Mouse (Mus musculus) neural tube, embryonic 10.5 days (tissue): Measurements from ENCODE around the gene Cd101.

Experiments
- DNase-seq: peaks from one replicate; pipeline ENCODE4 v3.0.0-alpha.2; 2017; ENCODE audit warnings: low spot score; ENCODE audit errors: extremely low spot score

Gene Cd101

GRCm38 (mm10) chr3:101003575-101004356 lies 25.6 kb downstream of the Cd101 start:
- DNase-seq: no peak

GRCm38 (mm10) chr3:100999732-101000131 lies 29.6 kb downstream of the Cd101 start:
- no peak for DNase-seq

DNA sequence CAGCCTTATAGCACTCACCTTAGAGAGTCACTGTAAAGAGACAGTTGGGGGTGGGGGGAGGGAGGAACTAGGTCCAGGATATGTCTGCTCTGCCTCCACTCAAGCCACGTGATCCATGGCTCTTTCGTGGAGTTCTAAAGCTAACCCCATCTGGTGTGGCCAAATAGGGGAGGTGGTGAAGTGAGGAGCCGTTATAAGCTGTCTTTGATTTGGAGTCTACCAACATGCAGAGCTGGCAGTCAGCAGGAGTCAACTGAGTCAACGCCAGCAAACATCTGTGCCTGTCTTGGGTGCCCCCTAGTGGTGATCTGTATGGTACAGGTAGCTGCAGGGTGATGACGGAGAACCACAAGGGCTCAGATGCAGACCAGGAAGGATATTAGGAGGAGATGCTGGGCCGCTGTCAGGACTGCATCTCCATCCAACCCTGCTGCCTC lies 30.4 kb downstream of the Cd101 start:
- peak; percentile 70 for DNase-seq

DNA sequence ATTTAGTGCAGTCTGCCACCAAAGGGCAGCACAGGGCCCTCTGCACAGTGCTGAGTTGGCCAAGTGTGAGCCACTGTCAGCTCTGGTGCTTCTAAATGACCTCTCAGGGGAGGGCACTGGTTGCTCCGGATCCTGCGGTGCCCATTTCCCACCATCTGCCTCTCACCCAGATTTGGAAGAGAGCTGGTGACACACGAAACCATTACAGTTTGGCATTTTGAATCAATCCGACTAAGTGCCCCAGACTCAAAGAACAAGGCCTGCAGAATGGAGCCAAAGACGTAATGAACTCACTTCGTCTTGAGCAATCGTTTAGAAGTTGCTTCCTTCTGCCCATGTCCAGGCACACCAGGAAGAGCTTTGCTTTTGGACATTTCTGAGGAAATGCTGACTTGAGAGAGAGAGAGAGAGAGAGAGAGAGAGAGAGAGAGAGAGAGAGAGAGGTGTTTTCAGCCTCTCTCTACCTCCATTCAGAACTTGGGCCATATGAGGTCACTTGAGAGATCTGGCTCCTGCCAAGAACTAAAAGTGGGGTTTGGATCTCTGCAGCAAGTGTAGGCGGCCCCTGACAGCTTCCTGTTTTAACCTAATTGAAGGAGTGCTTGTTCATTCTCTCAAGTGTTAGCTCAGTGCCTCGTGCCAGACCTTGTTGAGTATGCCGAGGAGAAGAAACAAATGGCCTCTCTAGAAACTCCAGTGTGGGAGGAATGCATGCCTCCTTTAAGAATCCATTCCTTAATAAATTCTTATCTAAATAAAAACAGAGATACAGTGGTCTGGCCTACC lies 31.4 kb downstream of the Cd101 start:
- DNase-seq: no peak

DNA sequence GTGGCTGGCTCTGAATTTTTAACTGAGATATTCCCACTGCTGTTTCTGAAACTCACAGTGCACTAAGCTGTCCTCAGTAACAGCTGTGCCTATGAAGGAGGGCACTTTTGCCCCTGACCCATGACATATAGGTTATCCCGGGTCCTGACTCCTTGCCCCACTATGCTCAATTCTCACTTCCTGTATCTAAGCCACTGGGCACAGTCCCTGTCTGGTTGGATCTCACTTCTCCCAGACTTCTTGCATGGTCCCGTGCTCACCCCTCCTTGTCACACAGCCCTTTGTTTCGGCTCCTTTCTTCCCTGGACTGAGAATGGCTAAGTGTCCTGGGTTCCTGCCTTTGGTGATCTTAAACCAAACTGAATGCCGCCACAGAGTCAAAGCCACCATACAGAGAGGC lies 35.1 kb downstream of the Cd101 start:
- DNase-seq: no peak

DNA sequence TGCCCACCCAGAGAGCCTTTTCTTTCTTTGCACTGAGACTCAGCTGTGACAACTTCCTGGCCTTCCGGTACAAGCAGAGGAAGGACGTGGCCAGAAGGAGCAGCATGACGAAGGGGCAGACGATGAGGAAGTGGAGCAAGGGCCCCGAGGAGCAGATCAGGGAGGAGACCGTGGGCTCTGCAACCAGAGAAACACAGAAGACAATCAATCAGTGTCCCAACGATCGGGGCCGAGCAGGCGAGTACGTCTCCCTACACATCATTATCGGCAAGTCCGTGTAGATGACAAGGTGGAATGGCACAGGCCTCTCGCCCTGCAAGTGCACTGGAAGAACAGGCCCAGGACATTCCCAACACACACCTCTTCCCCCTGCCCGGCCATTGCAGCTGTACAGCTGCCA lies 35.6 kb downstream of the Cd101 start:
- DNase-seq: no peak

- no peak for DNase-seq
Measured at GRCm38 (mm10) chr3:100993158-100993557, 36.2 kb downstream of the Cd101 start.

DNA sequence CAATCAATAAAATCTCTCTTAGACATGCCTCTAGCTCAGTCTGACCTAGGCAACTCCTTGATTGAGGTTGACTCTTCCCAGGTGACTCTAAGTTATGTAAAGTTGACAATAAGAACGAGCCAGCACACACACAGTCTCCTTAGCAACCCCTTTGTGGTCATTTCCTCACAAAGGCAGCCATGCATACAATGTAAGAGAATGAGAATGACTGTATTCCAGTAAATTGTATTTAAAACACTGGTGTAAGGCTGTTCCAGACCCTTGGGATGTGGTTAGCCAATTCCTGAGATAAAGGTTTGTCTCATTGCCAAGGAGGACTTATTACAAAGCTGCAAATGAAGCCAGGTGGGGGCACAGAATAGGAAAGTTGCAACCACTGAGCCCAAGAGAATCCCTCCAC lies 39.1 kb downstream of the Cd101 start:
- DNase-seq: no peak

GRCm38 (mm10) chr3:100989417-100989816 lies 39.9 kb downstream of the Cd101 start:
- peak; percentile 29 for DNase-seq

DNA sequence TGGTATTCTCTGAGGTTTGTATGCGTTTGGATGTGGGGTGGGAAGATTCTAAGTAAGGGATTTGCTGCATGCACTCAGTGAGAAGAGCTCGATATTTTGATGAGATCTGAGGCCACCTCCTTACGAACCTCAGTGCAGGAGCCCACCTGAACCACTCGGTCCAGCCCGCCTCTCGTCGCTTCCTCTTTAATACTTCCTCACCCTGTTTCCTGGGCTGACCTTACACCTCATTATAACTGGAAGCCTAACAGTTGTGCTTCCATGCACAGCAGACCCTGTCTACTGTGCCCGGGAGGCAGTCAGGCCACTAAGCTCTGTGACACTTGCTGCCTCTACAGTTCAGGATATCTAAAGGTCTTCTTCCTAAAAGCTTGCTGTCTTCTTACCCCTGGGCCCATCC lies 50.1 kb downstream of the Cd101 start:
- no peak for DNase-seq

DNA sequence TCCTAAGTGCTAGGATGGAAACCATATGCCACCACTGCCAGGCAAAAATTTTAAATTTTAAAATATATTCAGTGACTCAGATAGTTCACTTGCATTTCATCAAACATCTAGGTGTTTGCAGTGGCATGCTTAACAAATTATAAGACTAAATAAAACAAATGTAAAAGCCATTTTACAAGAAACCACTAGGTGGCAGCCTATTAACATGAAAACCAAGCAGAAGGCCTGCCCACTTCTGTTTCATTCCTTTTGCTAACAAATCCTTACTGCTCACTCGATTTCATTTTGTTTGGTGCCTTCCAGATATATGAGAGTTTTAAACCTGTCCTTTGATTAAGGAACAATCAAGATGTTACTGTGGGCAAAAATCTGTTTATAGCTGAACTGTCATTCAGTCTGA lies 55.5 kb downstream of the Cd101 start:
- no peak for DNase-seq

DNA sequence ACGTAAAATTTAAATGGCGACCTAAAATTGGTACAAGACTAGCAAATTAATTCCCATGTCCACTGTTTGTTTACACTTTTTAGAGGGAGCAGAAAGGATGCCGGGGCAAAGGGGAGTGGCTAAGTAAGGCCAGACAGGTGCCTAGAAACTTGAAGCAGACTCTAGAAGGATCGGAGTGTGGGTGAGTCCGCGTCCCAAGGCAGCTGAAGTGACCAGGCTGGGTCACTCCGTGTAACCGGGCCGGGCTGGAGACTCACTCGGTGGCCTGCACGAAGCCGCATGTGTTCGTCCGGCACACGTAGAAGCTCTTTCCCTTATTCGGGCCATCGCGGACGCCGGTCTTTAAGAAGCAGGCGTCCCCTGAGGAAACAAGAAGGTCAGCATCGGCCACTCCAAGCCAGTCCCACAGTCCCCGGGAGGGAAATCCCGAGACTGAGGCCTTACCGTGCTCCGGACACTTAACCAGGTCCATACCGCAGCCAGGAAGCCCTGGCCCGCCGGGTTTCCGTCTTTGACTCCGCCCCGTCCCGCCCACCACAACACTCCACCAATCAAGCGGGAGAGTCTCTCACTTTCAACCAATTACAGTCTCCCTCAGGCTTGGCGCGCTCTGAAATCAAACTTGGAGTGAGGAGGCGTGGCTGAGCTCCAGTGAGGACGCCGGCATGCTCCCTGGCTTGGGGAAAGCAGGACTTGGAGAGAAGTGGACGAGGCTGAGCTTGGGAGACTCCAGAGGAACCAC lies 60.0 kb downstream of the Cd101 start, which contains the start of gene Ttf2:
Gene Ttf2, minus strand, starts transcription at position 488 of the 742 bp plus-strand sequence.
- peak; percentile 94 for DNase-seq

- DNase-seq: peak; percentile 40
Measured at GRCm38 (mm10) chr3:100963849-100964542, 65.4 kb downstream of the Cd101 start.

DNA sequence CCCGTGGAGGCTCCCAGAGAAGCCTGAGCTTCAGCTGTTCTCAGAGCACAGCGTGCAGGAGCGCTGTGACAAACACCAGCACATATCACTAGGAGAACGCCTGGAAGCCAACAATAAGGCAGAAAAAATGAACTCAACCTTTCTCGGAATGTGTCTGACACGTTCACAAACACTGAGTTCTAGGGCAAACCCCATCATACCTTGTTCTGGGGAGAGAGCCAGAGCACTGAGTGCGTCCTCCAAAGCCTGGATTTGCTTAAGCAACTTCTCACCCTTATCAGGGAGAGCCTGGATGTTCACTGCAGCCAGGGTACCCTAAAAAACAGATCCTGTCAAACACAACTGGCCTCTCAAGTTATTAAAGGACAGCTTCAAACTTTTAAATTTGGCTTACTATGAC lies 67.9 kb downstream of the Cd101 start:
- DNase-seq: no peak

GRCm38 (mm10) chr3:100961007-100961406 lies 68.3 kb downstream of the Cd101 start:
- no peak for DNase-seq

GRCm38 (mm10) chr3:100954616-100955015 lies 74.7 kb downstream of the Cd101 start:
- no peak for DNase-seq

- no peak for DNase-seq
Measured at GRCm38 (mm10) chr3:100951531-100951930, 77.8 kb downstream of the Cd101 start.

DNA sequence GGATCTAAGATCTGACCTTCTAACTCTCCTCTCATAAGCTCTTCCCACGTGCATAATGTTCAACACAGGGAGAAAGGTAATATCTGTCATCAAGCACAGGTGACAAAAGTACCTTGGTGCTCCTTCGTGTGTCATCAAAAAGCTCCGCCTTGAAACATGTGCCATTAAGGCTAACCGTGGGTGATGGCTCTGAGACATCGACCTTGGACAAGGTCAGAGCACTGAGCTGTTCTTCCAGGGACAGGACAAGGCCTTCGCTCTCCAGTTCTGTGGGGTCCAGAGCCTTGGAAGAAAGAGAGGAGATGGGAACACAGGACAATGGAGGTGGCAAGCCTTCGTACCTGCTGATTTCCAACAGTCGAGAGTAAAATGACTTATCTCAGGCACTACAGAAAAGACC lies 82.1 kb downstream of the Cd101 start:
- DNase-seq: no peak
